Mouse (Mus musculus) liver, adult 2 months (tissue): ENCODE data around the gene Pla2g12a. TPM values are rescaled to one million over a fixed set of nuclear protein-coding genes. Genes with fewer than 3 reads are reported as not detected.

Experiments
- DNase-seq: peaks from one replicate; pipeline ENCODE4 v3.0.0-alpha.2; 2011; ENCODE audit warnings: low read depth, low spot score; ENCODE audit errors: extremely low read depth
- H3K27ac ChIP-seq: fragments of 200-500 bp; replicated peaks from 2 replicates; pipeline ENCODE4 v1.5.1; 2012; ENCODE audit warnings: low read depth, mild to moderate bottlenecking, control low read depth, inconsistent platforms, low read length; ENCODE audit not compliant: insufficient read depth
- H3K27me3 ChIP-seq: fragments of 200-500 bp; 2 replicates; pipeline ENCODE4 v1.6.1; 2012; ENCODE audit warnings: mild to moderate bottlenecking, moderate library complexity, low read length, inconsistent platforms; ENCODE audit not compliant: control insufficient read depth, insufficient read depth
- H3K36me3 ChIP-seq: fragments of 200-500 bp; 2 replicates; pipeline ENCODE4 v1.6.1; 2012; ENCODE audit warnings: low read length, inconsistent platforms; ENCODE audit not compliant: control insufficient read depth, insufficient read depth
- H3K4me1 ChIP-seq: fragments of 200-500 bp; 2 replicates; pipeline ENCODE4 v1.6.1; 2011; ENCODE audit warnings: low read length; ENCODE audit not compliant: control insufficient read depth, insufficient read depth
- H3K4me3 ChIP-seq: fragments of 200-500 bp; 2 replicates; pipeline ENCODE4 v1.5.1; 2011; ENCODE audit warnings: low read depth, mild to moderate bottlenecking, control low read depth, low read length, moderate library complexity; ENCODE audit not compliant: insufficient read depth
- H3K79me2 ChIP-seq: fragments of 200-500 bp; 2 replicates; pipeline ENCODE4 v1.6.1; 2012; ENCODE audit warnings: inconsistent platforms, mild to moderate bottlenecking, low read length, moderate library complexity; ENCODE audit not compliant: control insufficient read depth, insufficient read depth
- H3K9ac ChIP-seq: fragments of 200-500 bp; 2 replicates; pipeline ENCODE4 v1.6.1; 2012; ENCODE audit warnings: low read depth, mild to moderate bottlenecking, control low read depth, inconsistent platforms, low read length
- CTCF ChIP-seq: fragments of 200-500 bp; IDR thresholded peaks from 2 replicates; pipeline ENCODE4 v1.5.1; 2011; ENCODE audit warnings: low read depth, low read length, control low read depth
- POLR2A ChIP-seq: fragments of 200-500 bp; IDR thresholded peaks from 2 replicates; pipeline ENCODE4 v1.6.1; 2011; ENCODE audit warnings: low read length, control low read depth; ENCODE audit not compliant: insufficient read depth; ENCODE audit errors: extremely low read depth
- WGBS: fragments of 180-500 bp; shearing (Covaris S2); methylation state at CpG from one replicate; pipeline ENCODE4 v1.1.7; 2018; 5-methylcytosine and 5-hydroxymethylcytosine counted together
- polyA plus RNA-seq: library from polyadenylated mRNA; depleted of rRNA; stranded (reverse); fragments of >200 nt; gene quantifications from 2 replicates; pipeline ENCODE4 v1.2.3, GENCODE M21; 2012
- total RNA-seq: library from RNA; depleted of rRNA; stranded (reverse); fragments of >200 nt; gene quantifications from 2 replicates; pipeline ENCODE4 v1.2.3, GENCODE M21; 2014

Gene Pla2g12a
- total and polyA plus RNA-seq, 2 experiments = 11.2 to 23.4 TPM

DNA sequence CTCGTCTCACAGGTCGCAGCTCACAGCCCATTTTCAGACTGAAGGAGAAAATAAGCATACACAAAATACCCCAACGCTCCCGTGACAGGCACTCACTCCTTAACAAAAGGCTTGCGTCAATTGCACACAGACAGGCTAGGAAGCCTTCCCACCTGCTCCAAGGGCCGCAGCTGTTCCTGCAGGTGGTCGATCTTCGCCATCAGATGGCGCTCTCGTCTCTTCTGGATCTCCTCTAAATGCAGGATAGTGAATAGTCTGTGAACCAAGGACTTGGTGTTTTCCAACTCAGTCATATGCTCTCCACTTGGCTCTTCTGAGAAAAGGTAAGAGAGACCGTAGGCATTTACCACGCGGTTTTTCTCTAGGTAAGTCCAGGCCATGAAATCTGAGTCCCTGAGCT lies 40.0 kb downstream of the Pla2g12a start:
- 19% methylated on average over 13 of the region's 13 CpGs for WGBS
- H3K27me3 ChIP-seq = no peaks in the 10 kb centered on the region
- peak; percentile 43 for DNase-seq

DNA sequence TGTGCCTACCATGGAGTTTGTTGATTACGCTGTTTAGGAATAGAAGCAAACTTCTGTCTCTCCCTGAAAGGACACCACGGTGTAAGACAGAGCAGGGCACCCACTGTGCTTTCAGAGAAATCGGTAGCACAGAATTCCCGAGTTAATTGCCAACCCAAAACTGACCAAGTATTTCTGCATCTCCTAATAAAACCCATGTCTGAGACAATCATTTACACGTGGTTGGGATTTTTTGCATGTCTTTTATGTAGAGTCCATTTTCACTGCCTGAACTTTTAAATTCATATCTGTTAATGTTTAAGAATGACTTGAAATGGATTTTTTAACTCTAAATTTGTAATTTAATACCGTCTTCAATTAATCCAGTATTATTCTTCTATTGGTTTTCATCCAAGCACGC lies 45.2 kb downstream of the Pla2g12a start:
- Histone ChIP-seq H3K36me3 (no peaks in the 10 kb centered on the region), H3K4me3 (no peak overlapping the region), H3K27ac (no peak overlapping the region), H3K4me1 (no peaks in the 10 kb centered on the region), H3K79me2 (no peaks in the 10 kb centered on the region), H3K9ac (no peak overlapping the region), H3K27me3 (no peaks in the 10 kb centered on the region)
- WGBS = 92% methylated on average over 7 of the region's 7 CpGs
- no peak for DNase-seq
- TF ChIP-seq CTCF (no peak), POLR2A (no peak)

More for the DNA sequence above, 40.0 kb downstream of the Pla2g12a start:
- Histone ChIP-seq H3K4me3 (no peak overlapping the region), H3K9ac (no peak overlapping the region), H3K36me3 (peaks cover under 1% of the 10 kb centered on the region; the same call in 1 of the 2 replicates), H3K4me1 (no peaks in the 10 kb centered on the region), H3K79me2 (no peaks in the 10 kb centered on the region), H3K27ac (no peak overlapping the region)
- TF ChIP-seq POLR2A (no peak), CTCF (peak; percentile 87)

GRCm38 (mm10) chr3:129925861-129926260 lies 47.5 kb downstream of the Pla2g12a start:
- 89% methylated on average over 3 of the region's 3 CpGs for WGBS
- TF ChIP-seq POLR2A (no peak), CTCF (no peak)
- Histone ChIP-seq H3K4me1 (no peaks in the 10 kb centered on the region), H3K27ac (no peak overlapping the region), H3K79me2 (no peaks in the 10 kb centered on the region), H3K9ac (no peak overlapping the region), H3K4me3 (no peak overlapping the region), H3K27me3 (no peaks in the 10 kb centered on the region), H3K36me3 (no peaks in the 10 kb centered on the region)
- no peak for DNase-seq

GRCm38 (mm10) chr3:129930213-129930778 lies 51.9 kb downstream of the Pla2g12a start:
- no peaks in the 10 kb centered on the region for H3K4me1 ChIP-seq
- no peak overlapping the region for H3K4me3 ChIP-seq
- no peak for TF ChIP-seq POLR2A
- no peak for TF ChIP-seq CTCF
- no peaks in the 10 kb centered on the region for H3K79me2 ChIP-seq
- no peaks in the 10 kb centered on the region for H3K27me3 ChIP-seq
- H3K36me3 ChIP-seq = no peaks in the 10 kb centered on the region
- no peak overlapping the region for H3K9ac ChIP-seq
- no peak for DNase-seq
- 31% methylated on average over 6 of the region's 6 CpGs for WGBS
- H3K27ac ChIP-seq = no peak overlapping the region

DNA sequence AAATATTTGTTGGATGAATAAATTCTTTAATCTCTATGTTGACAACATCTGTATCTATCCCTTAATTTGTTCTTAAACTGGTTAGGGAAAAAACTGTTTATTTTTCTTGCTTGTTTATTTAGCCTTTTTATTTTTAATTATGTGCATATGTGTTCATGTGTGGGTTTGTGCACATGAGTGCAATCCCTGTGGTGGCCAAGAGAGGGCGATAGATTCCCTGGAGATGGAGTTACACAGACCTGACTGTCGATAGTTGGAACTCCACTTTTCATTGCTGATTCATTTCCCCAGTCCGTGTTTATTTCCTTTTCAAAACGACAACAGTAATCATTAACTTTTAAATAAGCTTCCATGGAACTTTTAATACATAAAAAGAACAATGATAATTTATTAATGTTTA lies 54.0 kb downstream of the Pla2g12a start:
- Histone ChIP-seq H3K27ac (no peak overlapping the region), H3K4me3 (no peak overlapping the region), H3K79me2 (no peaks in the 10 kb centered on the region), H3K27me3 (no peaks in the 10 kb centered on the region), H3K4me1 (no peaks in the 10 kb centered on the region), H3K9ac (no peak overlapping the region), H3K36me3 (no peaks in the 10 kb centered on the region)
- TF ChIP-seq POLR2A (no peak), CTCF (peak; percentile 19; the same call in 1 of the 2 replicates)
- peak; percentile 24 for DNase-seq
- WGBS = 35% methylated on average over 4 of the region's 4 CpGs

DNA sequence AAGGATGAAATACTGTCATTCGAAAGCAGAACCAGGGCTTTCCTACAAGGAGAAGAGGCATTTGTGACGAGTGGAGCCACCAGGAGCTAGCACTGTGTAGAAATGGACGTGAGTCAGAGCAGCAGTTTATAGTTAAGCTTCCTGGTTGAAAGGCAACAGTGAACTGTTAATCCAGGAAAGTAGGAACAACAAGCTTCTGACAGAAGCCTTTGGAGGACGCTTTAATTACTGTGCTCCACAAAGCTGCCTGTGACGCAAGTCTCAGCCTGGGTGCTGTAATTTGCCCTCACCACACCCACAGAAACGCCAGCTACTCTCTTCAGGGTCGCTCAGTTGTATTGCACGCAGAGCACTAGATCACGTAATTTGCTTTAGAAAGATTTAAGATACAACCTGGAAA lies 58.2 kb downstream of the Pla2g12a start:
- no peak for DNase-seq
- H3K4me3 ChIP-seq = no peak overlapping the region
- H3K9ac ChIP-seq = no peak overlapping the region
- H3K27me3 ChIP-seq = no peaks in the 10 kb centered on the region
- H3K4me1 ChIP-seq = no peaks in the 10 kb centered on the region
- no peaks in the 10 kb centered on the region for H3K36me3 ChIP-seq
- H3K79me2 ChIP-seq = no peaks in the 10 kb centered on the region
- WGBS = 39% methylated on average over 9 of the region's 9 CpGs
- TF ChIP-seq CTCF (no peak), POLR2A (no peak)
- H3K27ac ChIP-seq = no peak overlapping the region
